Mouse (Mus musculus) left cerebral cortex, postnatal 10 days (tissue): Measurements from ENCODE around the gene Defb45. TPM values are rescaled to one million over a fixed set of nuclear protein-coding genes. Genes with fewer than 3 reads are reported as not detected.

Source experiments
- DNase-seq, 2 experiments: peaks; one replicate each; pipeline ENCODE4 v3.0.0; 2021 to 2022; ENCODE audit warnings: low spot score in 2 of 2, mixed read lengths in 1 of 2; ENCODE audit errors: extremely low spot score in 1 of 2
- intact Hi-C: fragments of 180-260 bp; cut with DNase I; formaldehyde crosslinking; loops from one replicate; pipeline ENCODE4 v1.15.1; 2025
- total RNA-seq, 2 experiments: library from RNA; stranded (reverse); gene quantifications; 2 replicates each; pipeline ENCODE4 v1.2.3; 2021

Defb45 gene
- total RNA-seq, 2 experiments from 2014 or later = not detected

DNA sequence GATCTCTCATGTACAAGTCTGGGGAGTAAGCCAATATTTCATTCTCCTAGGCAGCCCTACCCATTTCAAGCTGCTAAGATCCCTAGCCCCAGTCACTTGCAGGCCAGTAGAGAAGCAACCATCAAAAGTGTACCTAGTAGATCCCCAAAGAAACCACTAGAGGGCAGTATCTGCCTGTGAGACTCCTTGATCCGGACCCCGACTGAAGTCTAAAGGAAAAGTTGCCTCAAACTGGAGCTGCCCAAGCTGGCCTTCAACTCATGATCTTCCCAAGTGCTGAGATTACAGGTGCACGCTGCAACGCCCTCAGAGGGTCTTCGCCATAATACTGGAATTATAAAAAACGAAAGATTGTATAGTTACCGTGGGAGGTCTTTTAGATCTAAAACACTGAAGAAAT, 16.4 kb upstream of the Defb45 start:
- DNase-seq = peak; percentile 31 to 78
- intact Hi-C loops = loop anchor here (2.0 to 10.0 kb wide), 3 partner anchors 42 to 219 kb away; partner anchors contain the start of gene Bcl2l1

DNA sequence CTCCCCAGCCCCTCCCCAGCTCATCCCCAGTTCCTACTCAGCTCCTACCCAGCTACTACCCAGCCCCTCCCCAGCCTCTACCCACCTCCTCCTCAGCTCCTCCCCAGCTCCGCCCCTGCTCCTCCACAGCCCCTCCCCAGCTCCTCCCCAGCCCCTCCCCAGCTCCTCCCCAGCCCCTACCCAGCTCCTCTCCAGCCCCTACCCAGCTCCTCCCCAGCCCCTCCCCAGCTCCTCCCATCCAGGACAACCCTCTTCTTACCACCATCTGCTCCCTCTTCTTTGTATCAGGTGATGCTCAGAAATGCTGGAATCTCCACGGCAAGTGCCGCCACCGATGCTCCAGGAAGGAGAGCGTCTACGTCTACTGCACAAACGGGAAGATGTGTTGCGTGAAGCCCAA, 13.0 kb upstream of the Defb45 start:
- DNase-seq = peak in 1 of 2 experiments; percentile 45

DNA sequence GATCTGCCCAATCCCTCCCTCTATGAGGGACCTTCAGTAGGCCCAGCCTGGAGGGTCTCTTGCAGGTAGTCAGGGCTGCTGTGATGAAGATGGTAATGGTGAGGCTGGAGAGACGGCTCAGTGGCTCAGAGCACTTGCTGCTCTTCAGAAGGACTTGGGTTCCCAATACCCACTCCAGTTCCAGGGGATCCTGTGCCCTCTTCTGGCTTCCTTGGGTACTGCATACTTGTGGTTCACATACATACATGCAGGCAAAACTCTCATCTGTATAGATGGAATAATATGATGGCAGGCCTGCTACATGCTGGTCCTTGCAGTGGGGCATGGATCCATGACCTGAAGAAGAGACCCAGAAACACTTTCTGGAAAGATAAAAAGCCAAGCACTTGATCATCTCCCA, 9.5 kb upstream of the Defb45 start:
- no peak for DNase-seq
- intact Hi-C loops = no loop called here

More for the DNA sequence above, 13.0 kb upstream of the Defb45 start:
- intact Hi-C loops = loop anchor here (10.0 kb wide), 1 partner anchor 223 kb away; the partner anchor contains the start of gene Bcl2l1

DNA sequence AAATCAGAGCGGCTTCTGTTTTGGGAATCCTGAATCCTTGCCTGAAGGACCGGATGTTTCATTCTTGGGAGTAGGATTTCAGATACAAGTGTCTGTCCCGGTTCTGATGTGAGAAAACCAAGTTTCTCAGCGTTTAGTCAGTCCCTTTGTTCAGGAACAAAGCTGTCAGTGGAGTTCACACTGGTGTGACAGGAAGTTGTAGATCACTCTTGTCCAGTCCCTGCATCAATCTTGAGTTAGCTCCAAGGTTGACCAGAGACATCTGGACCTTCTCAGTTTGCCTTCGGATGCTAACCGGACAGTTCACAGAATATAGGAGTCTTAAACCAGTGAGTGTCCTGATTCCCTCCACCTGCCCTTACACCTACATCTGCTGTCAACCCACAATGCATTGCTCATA, 8.5 kb upstream of the Defb45 start:
- intact Hi-C loops = no loop called here
- no peak for DNase-seq

DNA sequence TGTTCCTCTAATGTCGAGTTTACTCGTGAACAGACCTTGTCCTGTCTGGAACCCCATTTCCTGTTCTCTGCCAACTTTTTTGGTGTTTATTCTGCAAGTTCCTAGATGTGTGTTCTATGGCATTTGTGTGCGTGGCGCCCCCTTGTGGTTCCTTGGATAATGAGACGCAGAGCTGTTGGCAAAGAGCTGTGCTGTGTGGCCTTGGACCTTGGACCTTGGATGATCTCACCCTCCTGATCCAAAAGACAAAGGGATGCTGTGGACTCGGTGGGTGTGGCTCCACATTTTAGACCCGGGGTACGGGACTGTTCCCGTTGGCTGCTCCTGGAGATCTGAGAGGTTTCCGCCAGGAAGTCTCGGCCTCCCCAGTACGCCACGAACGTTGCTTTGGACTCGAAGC, 4.9 kb upstream of the Defb45 start, which contains the start of gene Defb36:
TSS of gene Defb36 (plus strand) at position 271 of the 400 bp plus-strand sequence.
- DNase-seq = no peak
- intact Hi-C loops = no loop called here

DNA sequence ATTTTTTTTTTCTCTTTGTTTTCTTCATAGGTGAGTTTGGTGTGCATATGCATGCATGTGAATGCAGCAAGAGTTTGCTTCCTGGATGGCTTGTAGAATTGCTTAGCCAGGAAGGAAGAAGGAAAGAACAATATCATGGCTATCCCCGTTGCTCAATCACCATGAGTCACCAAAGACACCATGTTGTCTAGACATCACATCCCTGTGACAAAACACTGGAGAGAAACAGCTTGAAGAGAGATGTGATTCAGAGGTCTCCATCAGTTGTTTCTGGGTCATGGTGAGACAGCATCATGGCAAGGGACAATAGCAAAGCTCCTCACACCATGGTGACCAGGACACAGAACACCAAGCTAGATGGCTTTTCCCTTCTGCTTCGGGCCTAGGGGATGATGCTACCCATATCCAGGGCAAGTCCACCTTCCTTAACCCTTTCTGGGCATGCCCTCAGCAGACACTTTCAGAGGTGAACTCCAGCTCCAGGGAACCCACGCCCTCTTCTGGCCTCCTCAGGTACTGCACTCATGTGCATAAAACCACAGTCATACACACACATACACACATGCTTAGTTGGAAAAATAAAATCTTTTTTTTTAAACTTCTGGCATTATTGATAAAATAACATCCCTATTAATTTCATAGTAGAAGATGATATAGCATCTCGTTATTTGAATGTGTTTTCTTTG, 2.2 kb upstream of the Defb45 start:
- DNase-seq = no peak
- intact Hi-C loops = no loop called here

DNA sequence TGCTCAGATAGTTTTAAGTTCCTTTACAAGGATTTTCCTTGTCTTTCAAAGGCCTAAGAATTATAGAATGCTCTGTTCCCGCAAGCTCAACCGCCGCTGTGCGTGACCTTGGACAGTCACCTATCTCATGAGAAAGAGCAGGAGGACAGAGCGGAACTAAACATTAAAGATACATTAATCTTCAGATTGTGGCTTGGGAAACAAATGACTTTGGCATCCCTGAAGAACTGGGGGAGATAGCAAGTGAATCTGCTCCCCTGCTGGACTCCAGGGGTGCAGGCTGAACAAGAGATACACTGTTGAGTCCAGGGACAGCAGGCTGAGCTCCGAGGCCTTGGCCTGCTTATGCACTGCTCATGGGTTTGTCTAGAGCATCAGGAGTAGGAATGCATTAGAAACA, 877 bp upstream of the Defb45 start:
- DNase-seq = no peak
- intact Hi-C loops = no loop called here

DNA sequence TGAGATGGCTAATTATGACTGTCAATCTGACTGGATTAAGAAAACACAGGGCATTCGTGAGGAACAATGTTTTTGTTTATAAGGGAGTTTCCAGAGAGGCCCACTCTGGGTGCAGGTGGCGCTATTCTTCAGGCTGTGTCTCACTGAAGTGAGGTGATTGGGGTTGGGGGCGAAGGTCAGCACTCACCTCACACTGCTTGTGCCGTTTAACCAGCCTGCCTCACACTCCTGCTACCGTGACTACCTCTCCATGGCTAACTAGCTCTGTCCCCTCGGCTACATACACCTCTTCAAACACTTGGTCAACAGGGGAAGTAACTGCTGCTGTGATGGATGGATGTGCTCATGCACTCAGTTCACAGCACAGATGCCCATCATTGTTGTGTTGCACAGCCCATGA, 10.2 kb downstream of the Defb45 start:
- intact Hi-C loops = no loop called here
- DNase-seq = no peak

DNA sequence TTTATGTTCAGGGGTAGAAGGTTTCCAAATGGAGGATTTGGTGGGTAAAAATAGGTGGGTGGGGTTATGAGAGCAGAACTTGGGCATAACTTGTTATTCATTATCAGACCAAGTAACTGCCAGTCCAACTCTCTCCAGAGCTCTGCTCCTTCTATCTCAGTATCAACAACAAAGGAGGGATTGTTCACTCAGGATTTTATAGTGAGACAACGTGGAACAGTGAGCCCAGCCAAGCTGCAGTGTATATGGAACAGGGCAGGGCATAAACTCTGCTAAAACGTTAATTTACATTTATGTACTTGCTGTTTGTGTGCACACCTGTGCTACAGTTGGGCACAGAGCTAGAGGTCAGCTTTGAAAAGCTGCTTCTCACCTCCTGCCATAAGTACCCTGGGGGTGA, 10.7 kb downstream of the Defb45 start:
- intact Hi-C loops = no loop called here

DNA sequence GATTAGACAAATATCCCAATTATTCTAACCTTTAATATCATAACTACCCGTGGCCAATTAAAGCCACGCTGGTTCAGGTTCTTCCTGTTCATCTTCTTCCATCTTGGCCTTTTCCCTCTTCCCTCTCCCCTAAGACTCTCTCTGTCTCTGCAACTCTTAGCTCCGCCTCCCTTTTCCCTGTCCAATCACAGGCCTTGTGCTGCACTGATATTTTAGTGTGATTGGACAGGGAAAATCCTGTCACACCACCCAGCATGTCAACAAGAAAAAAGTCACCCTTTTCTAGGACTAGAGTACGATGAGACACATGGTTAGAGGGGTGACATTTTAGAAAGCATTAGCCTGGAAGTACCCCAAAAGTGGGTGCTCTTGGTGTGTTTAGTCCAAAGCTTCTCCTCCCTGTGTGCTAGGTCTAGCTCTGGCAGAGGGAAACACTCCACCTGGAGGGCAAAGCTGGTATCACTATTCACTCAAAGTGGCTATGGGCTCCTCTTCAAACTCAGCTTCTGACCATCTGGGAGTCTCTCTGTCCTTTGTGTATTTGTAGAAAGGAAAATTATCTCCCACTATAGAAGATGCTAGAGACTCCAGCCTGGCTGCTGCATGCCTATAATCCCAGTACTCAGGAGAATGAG, 12.2 kb downstream of the Defb45 start:
- intact Hi-C loops = no loop called here

More for the DNA sequence above, 10.7 kb downstream of the Defb45 start:
- no peak for DNase-seq

DNA sequence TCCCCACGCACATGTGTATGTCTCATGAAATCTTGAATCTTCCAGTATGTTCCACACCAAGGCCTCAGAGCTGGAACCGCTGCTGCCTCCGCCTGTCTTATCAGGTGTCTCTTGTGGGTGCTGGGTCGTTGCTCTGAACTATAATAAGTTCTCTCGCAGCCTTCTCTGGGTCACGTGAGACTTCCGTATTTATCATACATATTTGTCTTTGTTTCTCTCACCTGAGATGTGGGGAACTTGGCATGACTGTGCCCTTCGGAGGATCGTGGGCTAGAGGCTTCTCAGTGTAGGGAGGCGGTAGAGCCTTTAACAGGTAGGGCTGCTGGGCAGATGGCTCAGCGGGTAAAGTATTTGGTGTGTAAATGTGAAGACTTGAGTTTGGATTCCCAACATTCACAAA, 18.6 kb downstream of the Defb45 start:
- intact Hi-C loops = no loop called here
- DNase-seq = no peak

More for the DNA sequence above, 12.2 kb downstream of the Defb45 start:
- no peak for DNase-seq

DNA sequence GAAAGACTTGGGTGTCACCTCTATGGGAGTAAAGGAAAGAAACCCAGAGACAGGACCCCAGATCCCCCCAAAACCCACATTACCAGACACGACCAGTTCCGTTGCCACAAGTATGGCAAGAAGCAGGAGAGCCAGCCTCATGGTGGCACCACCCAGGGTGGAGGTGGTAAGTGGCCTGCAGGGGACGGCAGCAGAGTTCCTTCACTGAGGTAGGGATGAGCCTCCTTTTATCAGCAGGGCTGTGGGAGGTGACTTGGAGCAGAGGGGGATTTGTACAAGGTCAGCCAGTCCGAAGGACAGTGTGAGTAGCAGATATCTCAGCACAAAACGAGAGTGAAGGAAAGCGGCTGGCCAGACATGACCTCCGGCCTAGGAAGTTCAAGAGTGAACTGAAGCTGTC, 19.1 kb downstream of the Defb45 start, which contains the start of gene Defb19:
TSS of gene Defb19 (minus strand) at position 206 of the 400 bp plus-strand sequence.
- intact Hi-C loops = no loop called here
- DNase-seq = no peak

DNA sequence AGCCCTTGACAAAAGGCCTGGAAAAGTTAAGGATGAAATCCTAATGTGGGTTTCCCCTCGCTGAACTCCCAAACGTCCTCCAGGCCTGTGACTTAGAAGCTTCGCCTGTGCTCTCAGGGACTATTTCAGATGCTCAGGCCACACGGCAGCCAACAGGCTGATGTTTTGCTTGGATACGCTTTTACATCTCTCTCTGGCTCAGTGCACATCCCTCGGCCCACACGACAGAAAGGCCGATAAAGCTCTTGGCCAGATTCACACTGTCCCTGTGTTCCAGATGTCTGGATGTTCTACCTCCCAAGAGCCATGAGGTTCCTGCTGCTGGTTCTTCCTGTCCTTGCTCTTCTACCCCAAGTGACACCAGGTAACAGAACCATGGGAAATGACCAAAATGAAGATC, 25.7 kb downstream of the Defb45 start:
- intact Hi-C loops = no loop called here

DNA sequence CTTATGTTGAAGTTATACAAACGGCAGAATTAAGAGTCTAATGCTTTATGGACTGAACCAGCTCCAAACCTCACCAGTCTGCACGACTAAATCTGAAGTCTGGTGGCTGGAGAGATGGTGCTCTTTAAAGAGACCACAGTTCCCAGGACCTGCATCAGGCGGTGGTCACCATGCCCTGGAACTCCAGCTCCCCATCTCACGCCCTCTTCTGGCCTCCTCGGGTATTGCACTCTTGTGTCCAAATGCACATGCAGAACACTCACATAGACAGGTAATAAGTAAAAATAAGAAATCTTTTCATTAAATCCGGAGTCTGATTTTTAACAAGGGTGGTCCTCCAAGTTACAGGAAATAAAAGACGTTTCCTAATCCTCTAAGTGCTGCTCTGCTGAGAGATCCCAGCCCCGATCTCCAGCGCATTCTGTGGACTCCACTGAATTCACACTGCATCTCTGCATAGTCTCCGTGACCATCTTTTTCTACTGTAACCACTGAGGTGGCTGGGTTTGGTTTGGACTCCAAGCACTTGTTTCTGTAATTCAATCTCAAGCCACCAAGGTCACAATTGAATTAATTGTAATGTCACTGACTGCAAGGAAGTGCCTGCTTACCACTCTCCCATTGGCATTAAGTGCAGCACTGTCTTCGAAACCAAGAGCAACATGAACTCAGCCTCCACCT, 26.9 kb downstream of the Defb45 start, which contains the start of gene Defb21:
TSS of gene Defb21 (plus strand) at position 631 of the 681 bp plus-strand sequence.
- DNase-seq = no peak
- intact Hi-C loops = no loop called here

More for the DNA sequence above, 25.7 kb downstream of the Defb45 start:
- DNase-seq = no peak

DNA sequence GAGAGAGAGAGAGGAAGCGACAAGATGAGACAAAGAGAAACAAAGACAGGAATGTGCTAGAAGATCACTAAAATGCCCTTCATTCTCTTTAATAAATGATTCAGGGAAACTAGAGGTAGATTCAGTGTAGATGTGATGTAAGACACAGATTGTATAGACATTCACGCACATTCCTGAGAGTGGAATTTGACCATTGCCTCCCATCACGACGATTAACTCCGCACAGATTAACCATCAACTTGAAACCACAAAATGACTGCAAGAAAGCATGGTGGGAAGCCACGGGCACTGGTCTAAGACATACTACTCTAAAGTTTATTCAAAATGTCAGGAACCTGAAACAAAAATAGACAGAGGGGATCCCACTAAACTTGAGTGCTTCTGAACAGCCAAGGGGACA, 28.9 kb downstream of the Defb45 start:
- no peak for DNase-seq
- intact Hi-C loops = no loop called here

DNA sequence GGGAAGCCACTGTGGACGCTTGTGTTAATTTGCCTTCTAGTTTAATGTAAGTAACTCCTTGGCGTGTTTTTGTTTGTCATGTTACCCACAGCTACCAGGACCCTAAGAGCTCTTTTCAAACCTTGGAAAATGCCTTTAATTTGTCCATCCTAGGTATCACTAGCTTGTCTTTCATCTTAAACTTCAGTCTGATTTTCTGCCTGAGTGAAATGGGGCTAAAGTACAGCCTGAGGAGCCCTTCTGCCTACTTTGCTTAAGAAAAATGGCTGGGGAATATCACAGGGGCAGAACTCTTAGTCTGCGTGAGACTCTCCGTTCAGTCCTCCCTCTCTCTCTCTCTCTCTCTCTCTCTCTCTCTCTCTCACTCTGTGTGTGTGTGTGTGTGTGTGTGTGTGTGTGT, 29.3 kb downstream of the Defb45 start:
- intact Hi-C loops = no loop called here
- DNase-seq = no peak

DNA sequence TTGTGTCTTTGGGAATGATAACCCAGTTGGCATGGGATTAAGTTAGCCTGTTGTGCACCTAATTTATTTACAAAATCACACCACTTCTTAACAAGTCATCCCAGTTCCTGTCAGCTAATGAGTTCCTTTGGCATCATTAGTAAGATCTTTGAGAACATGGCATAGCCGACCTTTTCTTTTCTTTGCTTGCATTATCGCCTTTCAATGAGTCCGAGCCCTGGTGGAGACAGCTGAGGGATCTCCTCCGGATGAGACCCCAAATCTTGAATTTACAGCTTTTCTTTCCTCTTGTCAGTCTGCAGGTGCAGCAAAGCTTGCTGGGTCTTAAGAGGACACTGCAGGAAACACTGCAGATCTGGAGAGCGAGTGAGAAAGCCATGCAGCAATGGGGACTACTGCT, 30.2 kb downstream of the Defb45 start, which contains the start of gene Gm17416:
TSS of gene Gm17416 (plus strand) at position 301 of the 400 bp plus-strand sequence.
- intact Hi-C loops = no loop called here
- no peak for DNase-seq

DNA sequence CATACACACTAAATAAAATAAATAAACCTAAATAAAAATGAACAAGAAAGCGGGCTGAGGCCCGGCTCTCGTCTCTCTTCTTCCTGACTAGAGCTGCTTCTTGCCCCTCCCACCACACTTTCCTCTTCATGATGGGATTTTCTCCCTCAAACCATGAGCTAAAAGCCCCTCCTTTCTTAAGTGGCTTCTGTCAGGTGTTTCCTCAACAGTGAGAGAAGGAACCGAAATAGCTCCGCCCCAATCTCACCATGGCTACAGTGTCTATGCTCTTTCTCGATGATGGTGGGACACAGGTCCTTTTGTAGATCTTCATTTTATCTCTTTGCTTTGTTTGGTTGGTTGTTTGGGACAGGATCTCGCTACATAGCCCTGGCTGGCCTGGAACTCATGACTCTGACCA, 42.5 kb downstream of the Defb45 start:
- no peak for DNase-seq
- intact Hi-C loops = no loop called here

DNA sequence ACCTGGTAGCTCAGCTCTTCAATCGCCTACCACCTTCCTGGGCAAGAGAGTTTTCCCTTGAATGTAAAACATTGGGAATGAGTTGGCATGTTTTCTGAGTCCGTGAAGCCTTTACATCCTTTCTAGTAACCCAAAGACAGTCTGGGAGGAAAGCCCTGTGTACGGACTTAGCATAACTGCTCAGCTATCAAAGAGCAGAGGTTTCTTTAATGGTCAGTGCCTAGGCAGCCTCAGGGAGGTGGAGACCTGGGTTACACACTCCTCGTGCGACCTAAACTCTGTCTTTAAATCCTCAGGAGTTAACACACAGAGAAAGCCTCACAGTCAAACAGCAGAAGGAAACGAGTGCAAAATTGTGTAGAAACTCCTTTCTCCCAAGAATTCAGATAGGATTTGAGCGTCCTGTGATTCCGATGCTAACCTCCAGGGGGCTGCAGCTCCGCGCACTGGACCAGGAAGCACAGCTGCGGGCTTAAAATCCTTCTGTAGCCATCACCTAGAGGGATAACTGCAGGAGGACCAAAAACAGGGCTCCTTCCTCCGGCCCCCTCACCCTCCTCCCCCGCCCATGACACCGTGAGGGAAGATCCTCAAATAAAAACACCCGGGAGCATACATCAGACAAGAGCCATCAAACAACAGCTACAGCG, 45.3 kb downstream of the Defb45 start:
- intact Hi-C loops = no loop called here
- DNase-seq = peak; percentile 45 to 65
